Mouse (Mus musculus) olfactory bulb, adult 2 months (tissue): Measurements from ENCODE around the gene Slc5a4a. TPM values are rescaled to one million over a fixed set of nuclear protein-coding genes. Genes with fewer than 3 reads are reported as not detected.
A peak's percentile ranks its signal among the peaks of the same experiment; 100 is the strongest.

Experiments used
- H3K27ac ChIP-seq: fragments of 200-500 bp; 2 replicates; pipeline ENCODE4 v1.5.1; 2012; ENCODE audit warnings: low read depth, low read length; ENCODE audit not compliant: insufficient read depth
- H3K4me1 ChIP-seq: fragments of 200-500 bp; 2 replicates; pipeline ENCODE4 v1.6.1; 2012; ENCODE audit warnings: low read length; ENCODE audit not compliant: control insufficient read depth, insufficient read depth
- H3K4me3 ChIP-seq: fragments of 200-500 bp; 2 replicates; pipeline ENCODE4 v1.5.1; 2012; ENCODE audit warnings: mild to moderate bottlenecking, low read depth, low read length, moderate library complexity; ENCODE audit not compliant: insufficient read depth
- CTCF ChIP-seq: fragments of 200-500 bp; IDR thresholded peaks from 2 replicates; pipeline ENCODE4 v1.5.1; 2012; ENCODE audit warnings: low read depth, mild to moderate bottlenecking, low read length, moderate library complexity; ENCODE audit not compliant: insufficient read depth
- POLR2A ChIP-seq: fragments of 200-500 bp; IDR thresholded peaks from 2 replicates; pipeline ENCODE4 v1.6.1; 2012; ENCODE audit warnings: mild to moderate bottlenecking, low read depth, low read length, moderate library complexity; ENCODE audit not compliant: insufficient read depth
- WGBS: fragments of 180-500 bp; shearing (Covaris S2); methylation state at CpG from one replicate; pipeline ENCODE4 v1.1.7; 2018; 5-methylcytosine and 5-hydroxymethylcytosine counted together
- polyA plus RNA-seq: library from polyadenylated mRNA; stranded (reverse); fragments of >200 nt; gene quantifications from 2 replicates; pipeline ENCODE4 v1.2.4, GENCODE M21; 2012; ENCODE audit warnings: low replicate concordance; ENCODE audit not compliant: missing spikeins, insufficient read depth, insufficient read length

Gene Slc5a4a
- polyA plus RNA-seq, 1 experiment, result not detected

DNA sequence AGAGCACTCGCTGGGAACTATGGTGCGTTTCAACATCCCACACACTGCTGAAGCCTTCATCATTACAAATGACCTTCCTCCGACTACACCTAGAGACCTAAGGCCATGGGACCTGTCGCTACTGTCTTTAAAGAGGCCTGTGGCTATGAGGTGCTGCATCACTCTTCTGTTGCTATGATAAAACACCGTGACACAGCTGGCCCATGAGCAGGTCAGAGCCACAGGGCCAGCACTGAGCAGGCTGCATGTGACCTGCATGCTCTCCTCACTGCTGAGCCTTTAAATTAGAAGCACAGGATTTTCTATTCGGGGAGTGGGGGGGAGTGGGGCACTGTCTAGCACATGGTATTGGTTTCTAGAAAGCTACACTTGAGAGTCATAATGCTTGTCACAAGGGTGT, 64.9 kb downstream of the Slc5a4a start:
- TF ChIP-seq POLR2A (no peak), CTCF (no peak)
- Histone ChIP-seq H3K4me1 (no peaks in the 10 kb centered on the region), H3K27ac (no peak overlapping the region), H3K4me3 (no peak overlapping the region)
- WGBS, result 95% methylated on average over 6 of the region's 6 CpGs

DNA sequence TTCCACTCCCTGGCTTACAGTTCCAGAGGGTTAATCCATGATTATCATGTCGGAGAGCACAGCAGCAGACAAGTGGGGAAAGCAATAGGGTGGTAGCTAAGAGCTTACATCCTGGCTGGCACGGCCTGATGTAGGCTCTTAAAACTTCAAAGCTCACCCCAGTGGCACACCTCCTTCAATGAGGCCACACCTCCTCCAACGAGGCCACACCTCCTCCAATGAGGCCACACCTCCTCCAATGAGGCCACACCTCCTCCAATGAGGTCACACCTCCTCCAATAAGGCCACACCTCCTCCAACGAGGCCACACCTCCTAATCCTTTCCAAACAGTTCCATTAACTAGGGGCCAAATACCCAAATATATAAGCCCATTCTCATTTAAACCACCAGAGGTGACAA, 66.9 kb downstream of the Slc5a4a start:
- no peak for TF ChIP-seq POLR2A
- 91% methylated on average over 4 of the region's 4 CpGs for WGBS
- Histone ChIP-seq H3K27ac (no peak overlapping the region), H3K4me1 (no peaks in the 10 kb centered on the region), H3K4me3 (no peak overlapping the region)

DNA sequence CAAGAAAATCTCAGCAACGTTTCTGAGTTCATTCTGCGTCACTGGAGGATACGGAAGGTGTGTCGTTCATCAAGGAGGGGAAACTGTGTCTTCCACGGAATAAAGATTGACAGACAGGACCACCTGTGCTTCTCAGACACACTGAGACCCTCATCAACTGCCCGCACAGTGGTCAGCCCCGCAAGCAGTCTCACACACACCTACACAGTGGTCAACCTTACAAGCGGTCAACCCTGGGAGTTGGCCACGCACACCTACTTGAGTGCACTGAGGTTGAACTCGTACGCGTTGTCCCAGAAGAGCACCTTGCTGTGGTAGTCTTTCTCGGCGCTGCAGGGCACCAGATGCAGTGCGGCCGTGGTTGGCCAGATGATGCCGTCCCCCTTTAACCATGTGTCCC, 69.8 kb downstream of the Slc5a4a start:
- WGBS, result 97% methylated on average over 17 of the region's 17 CpGs
- Histone ChIP-seq H3K4me1 (no peaks in the 10 kb centered on the region), H3K4me3 (no peak overlapping the region), H3K27ac (no peak overlapping the region)
- TF ChIP-seq POLR2A, result no peak

DNA sequence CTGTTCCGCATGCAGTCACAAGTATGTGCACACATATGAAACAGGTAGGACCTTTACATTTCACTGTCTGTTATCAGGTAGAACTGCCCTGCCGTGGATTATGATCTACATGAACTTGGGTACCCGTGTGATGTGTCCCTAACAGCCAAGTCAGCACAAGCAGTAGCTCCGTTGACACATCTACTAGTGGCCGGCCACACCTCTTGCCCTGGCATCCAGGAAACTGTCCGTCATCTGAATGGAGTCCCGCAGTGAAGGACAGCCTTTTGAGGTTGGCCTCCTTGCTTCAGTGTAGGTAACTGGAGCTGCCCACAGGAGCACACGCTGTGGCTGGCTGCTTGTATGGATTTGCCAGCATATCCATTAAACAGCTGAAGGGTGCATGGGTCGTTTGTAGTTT, 71.0 kb downstream of the Slc5a4a start:
- WGBS, result 90% methylated on average over 9 of the region's 9 CpGs
- no peak overlapping the region for H3K4me3 ChIP-seq
- TF ChIP-seq POLR2A (no peak), CTCF (no peak)
- no peaks in the 10 kb centered on the region for H3K4me1 ChIP-seq
- H3K27ac ChIP-seq, result no peak overlapping the region

DNA sequence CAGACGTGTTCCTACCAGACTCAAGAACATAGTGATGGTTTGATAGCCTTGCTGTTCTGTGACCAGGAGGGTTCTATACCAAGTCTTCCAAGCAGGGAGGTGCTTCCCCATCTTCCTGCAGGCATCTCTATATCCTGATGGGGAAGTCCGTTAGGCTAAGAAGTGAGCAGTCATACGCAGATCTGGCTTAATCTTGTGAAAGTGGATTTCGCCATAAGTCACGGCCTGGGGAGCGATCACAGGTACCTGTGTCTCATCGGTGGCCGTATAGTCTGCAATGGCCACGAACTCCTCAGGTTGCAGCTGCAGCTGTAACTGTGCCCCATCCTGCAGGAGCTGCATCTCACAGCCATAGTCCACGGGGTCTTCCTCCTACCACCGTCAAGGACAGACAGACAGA, 78.7 kb downstream of the Slc5a4a start:
- Histone ChIP-seq H3K4me3 (no peak overlapping the region), H3K4me1 (no peaks in the 10 kb centered on the region), H3K27ac (no peak overlapping the region)
- WGBS, result 92% methylated on average over 11 of the region's 11 CpGs
- TF ChIP-seq CTCF, result no peak
- TF ChIP-seq POLR2A, result no peak

DNA sequence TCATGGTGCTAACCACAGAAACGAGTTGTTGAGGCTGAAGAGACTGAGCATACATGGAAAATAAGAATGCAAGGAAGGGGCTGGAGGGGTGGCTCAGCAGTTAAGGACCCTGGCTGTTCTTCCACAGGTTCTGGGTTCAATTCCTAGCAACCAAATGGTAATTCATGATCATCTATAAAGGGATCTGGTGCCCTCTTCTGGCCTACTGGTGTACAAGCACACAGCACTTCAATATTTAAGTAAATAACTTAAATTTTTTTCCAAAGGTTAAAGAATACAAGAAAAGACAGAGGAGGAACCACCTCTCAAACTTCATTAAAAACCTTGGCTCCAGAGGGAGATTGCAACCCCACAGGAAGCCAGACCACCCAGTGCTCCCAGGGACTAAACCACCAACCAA, 82.4 kb downstream of the Slc5a4a start:
- no peak for TF ChIP-seq CTCF
- no peak for TF ChIP-seq POLR2A
- H3K27ac ChIP-seq, result no peak overlapping the region
- WGBS, result 84% methylated on average over 1 of the region's 1 CpGs
- no peaks in the 10 kb centered on the region for H3K4me1 ChIP-seq
- H3K4me3 ChIP-seq, result no peak overlapping the region

DNA sequence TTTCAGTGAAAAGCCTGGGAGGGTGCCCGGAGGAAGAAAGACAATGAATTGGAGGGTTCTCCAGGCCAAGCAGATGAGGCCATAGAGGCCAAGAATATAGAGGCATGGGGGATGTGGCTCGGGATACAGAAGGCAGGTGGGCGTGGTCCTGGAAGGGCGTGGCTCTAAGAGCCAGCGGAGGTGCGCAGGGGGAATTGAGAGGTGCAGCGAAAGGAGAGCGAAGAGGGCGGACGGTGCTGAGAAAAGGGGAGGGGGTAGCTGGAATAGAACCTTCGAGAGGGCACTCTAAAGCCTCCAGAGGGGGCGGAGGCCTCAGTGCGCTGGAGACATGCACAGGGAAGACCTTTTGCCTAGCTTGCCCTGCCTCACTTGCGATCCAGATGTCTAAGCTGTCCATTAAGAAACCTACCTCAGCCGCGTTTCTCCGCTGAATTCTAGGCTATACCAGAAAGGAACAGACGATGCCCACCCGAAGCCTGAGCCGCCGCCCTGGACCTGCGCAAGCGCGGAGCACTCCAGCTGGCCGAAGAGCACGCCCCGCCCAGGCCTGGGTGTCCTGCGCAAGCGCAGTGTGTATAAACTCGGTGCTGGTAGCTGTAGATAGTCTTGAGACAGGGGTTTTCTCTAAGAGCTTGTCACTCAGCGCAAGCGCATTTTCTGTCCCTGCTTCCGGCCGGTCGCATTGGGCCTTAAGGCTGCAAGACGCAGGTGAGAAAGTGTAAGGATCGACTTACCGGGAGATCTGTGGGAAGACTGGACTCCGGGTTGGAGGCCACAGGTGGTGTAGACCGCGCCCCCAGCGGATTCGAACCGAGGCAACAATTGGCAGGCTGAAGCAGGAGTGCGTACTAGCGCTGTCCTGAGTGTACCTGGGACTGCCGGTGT, 90.3 kb downstream of the Slc5a4a start, which contains the start of gene Prmt2:
Prmt2 (minus strand) TSS at position 525 of the 885 bp plus-strand sequence.
- H3K4me1 ChIP-seq, result peaks cover 6% of the 10 kb centered on the region; the same call in 1 of the 2 replicates
- H3K27ac ChIP-seq, result peak within 1 kb of the TSS; percentile 16; the same call in 1 of the 2 replicates
- TF ChIP-seq POLR2A (peak; percentile 64; the same call in 1 of the 2 replicates), CTCF (no peak)
- peak within 1 kb of the TSS; percentile 93 for H3K4me3 ChIP-seq
- under 1% methylated on average over 47 of the region's 47 CpGs for whole genome bisulfite sequencing

Other genes starting within 250 kb of the Slc5a4a start
- gene Smarcb1, start 225.8 kb upstream of the Slc5a4a start, polyA plus RNA-seq, result not detected in 2 replicates
- gene Chchd10, start 214.3 kb upstream of the Slc5a4a start, polyA plus RNA-seq, result not detected in 2 replicates
- not detected in 2 replicates for gene Mmp11, start 211.0 kb upstream of the Slc5a4a start, polyA plus RNA-seq
- not detected in 2 replicates for gene Gm867, start 206.8 kb upstream of the Slc5a4a start, polyA plus RNA-seq
- not detected in 2 replicates for gene Vpreb3, start 204.4 kb upstream of the Slc5a4a start, polyA plus RNA-seq
- not detected in 2 replicates for gene Gm5134, start 192.9 kb upstream of the Slc5a4a start, polyA plus RNA-seq
- gene Zfp280b, start 114.8 kb upstream of the Slc5a4a start, polyA plus RNA-seq, result not detected in 2 replicates
- not detected in 2 replicates for gene Slc5a4b, start 36.5 kb upstream of the Slc5a4a start, polyA plus RNA-seq
- not detected in 2 replicates for gene Prmt2, start 90.4 kb downstream of the Slc5a4a start, polyA plus RNA-seq
- gene S100b, start 106.4 kb downstream of the Slc5a4a start, polyA plus RNA-seq, result 277 TPM in 1 of 2 replicates, not detected in the other
- not detected in 2 replicates for gene Dip2a, start 197.8 kb downstream of the Slc5a4a start, polyA plus RNA-seq